Mouse (Mus musculus) E14TG2a.4 (cell line): ENCODE measurements around the gene Slit1.

Source experiments
- H3K27me3 ChIP-seq: 2 replicates; pipeline ENCODE4 v1.6.1; 2014; ENCODE audit warnings: low read length, control low read depth; ENCODE audit not compliant: insufficient read depth
- H3K36me3 ChIP-seq: 2 replicates; pipeline ENCODE4 v1.6.1; 2014; ENCODE audit warnings: low read length, control low read depth; ENCODE audit not compliant: insufficient read depth
- H3K4me1 ChIP-seq: replicated peaks from 2 replicates; pipeline ENCODE4 v1.6.1; 2014; ENCODE audit warnings: low read depth, low read length, control low read depth
- H3K4me3 ChIP-seq: replicated peaks from 2 replicates; pipeline ENCODE4 v1.5.1; 2014; ENCODE audit warnings: mild to moderate bottlenecking, low read length
- H3K9me3 ChIP-seq: 2 replicates; pipeline ENCODE4 v1.6.1; 2014; ENCODE audit warnings: low read length, control low read depth
- CTCF ChIP-seq: conservative IDR thresholded peaks from 2 replicates; pipeline ENCODE4 v1.5.1; 2014; ENCODE audit warnings: low read length
- NANOG ChIP-seq: IDR thresholded peaks from 2 replicates; pipeline ENCODE4 v1.6.1; 2014; ENCODE audit warnings: borderline replicate concordance, low read length, mixed read lengths
- POU5F1 ChIP-seq: IDR thresholded peaks from 2 replicates; pipeline ENCODE4 v1.6.1; 2014; ENCODE audit warnings: low read length, borderline replicate concordance

Gene Slit1

DNA sequence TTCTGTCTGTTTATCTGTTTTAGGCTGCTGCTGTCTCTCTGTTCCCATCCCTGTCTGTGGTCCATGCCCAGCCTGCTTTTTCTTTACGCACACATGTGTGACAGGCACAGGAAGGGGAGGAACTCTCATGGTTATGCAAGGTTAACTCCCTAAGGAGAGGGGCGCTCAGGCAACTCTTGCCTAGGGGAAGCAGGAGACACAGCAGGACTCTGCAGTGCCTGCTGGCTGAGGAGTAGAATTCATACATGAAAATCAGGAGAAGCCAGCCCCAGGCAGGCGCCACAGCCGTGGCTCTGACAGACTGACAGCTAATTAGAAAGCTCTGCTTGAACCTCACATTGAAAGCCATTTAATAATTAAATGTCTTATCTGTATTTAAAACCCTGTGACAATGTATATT is 70.6 kb downstream of the Slit1 start:
- H3K4me1 ChIP-seq, result peaks cover 37% of the 10 kb centered on the region
- no peak for TF ChIP-seq POU5F1
- TF ChIP-seq CTCF, result no peak
- no peak for TF ChIP-seq NANOG
- no peak overlapping the region for H3K4me3 ChIP-seq
- peaks cover 18% of the 10 kb centered on the region for H3K27me3 ChIP-seq
- H3K36me3 ChIP-seq, result no peaks in the 10 kb centered on the region
- H3K9me3 ChIP-seq, result no peaks in the 10 kb centered on the region

DNA sequence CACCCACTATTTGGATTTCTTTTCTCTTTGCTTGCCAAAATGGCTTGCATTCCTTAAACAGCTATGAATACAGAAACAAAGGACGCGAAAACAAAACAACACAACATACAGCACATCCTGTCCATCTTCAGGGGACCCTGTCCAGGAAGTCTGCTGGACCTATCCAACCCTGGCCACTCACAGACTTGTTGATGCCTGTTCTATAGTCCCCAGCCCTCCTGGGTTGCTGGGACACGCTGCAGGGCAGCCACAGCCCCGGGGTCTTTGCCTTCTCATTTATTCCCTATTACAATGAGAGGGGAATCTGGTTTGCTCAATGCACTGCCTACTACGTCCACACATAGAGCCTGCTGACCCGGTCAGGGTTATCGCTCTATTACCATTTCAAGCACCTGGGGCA is 72.5 kb downstream of the Slit1 start:
- H3K27me3 ChIP-seq, result peaks cover 14% of the 10 kb centered on the region
- TF ChIP-seq NANOG, result no peak
- TF ChIP-seq CTCF, result no peak
- TF ChIP-seq POU5F1, result no peak
- H3K36me3 ChIP-seq, result no peaks in the 10 kb centered on the region
- peaks cover 30% of the 10 kb centered on the region for H3K4me1 ChIP-seq
- H3K9me3 ChIP-seq, result no peaks in the 10 kb centered on the region
- H3K4me3 ChIP-seq, result no peak overlapping the region

DNA sequence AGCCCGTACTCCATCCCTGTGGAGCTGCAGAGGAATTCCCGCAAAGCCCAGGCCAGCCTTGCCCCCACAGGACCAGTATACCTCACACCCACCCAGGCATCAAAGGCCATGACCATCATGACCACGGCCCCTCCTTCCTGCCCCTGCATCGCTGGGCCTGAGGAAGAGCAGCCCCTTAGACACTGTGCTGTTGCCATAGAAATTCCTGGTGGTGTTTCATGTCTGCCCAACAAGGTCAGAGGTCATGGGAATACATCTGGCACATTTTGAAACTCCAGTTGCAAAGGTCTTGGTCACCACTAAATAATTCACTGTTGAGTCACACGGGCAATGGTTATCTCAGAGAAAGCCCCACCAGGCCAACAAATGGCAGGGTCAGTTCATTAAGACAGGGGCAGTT is 73.0 kb downstream of the Slit1 start:
- H3K4me3 ChIP-seq, result no peak overlapping the region

DNA sequence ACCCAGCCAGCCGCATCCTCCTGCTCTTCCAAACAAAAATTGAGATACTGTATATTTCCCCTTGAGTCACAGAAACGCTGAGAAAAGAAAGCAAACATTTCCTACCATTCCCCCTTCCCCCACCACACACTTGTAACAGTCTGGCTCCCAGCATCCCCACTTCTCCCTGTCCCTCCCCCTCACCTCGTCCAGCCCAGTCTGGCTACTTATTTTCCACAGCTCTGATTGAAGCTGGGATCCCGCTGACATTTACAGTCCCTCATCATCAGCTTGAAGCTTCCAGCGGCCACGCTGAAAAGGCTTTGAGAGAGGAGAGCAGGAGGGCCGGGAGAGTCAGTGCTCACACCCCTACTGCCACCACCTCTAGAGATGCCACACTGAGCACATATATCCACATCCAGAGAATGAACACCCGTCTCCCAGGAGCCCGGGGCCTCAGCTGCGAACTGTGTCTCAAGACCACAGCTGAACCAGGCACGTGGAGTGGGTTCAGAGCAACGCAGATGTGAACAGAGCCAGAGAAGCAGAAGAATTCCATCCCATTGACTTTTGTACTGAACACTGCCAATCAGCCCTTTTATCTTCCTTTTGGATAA is 73.6 kb downstream of the Slit1 start:
- TF ChIP-seq NANOG (no peak), POU5F1 (no peak), CTCF (no peak)
- Histone ChIP-seq H3K4me1 (peaks cover 36% of the 10 kb centered on the region), H3K4me3 (no peak overlapping the region), H3K27me3 (peaks cover 14% of the 10 kb centered on the region), H3K36me3 (no peaks in the 10 kb centered on the region), H3K9me3 (no peaks in the 10 kb centered on the region)

More for the DNA sequence above, 73.0 kb downstream of the Slit1 start:
- H3K36me3 ChIP-seq, result no peaks in the 10 kb centered on the region
- TF ChIP-seq NANOG (no peak), CTCF (no peak), POU5F1 (no peak)
- peaks cover 31% of the 10 kb centered on the region for H3K4me1 ChIP-seq
- H3K27me3 ChIP-seq, result peaks cover 14% of the 10 kb centered on the region
- no peaks in the 10 kb centered on the region for H3K9me3 ChIP-seq

DNA sequence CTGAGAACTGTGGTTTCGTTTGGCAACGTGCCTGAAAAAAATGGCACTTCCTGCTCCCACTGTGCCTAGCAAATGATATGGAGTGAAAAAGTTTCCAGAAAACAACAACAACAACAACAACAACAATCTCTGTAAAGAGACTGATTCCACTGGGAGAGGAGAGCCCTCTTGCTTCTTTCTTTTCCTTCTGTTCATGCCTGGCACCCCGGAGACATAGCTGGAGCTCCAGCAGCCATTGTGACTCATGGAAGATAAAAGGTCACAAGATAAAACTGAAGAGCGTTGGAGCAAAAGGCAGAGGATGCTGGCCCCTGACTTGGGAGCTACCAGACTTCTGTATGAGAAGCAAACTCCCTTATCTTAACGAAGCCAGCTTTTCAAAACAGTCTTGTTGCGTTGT is 75.9 kb downstream of the Slit1 start:
- Histone ChIP-seq H3K4me1 (peaks cover 53% of the 10 kb centered on the region), H3K36me3 (no peaks in the 10 kb centered on the region), H3K9me3 (no peaks in the 10 kb centered on the region), H3K4me3 (no peak overlapping the region), H3K27me3 (peaks cover 14% of the 10 kb centered on the region)
- TF ChIP-seq POU5F1 (no peak), CTCF (no peak), NANOG (no peak)

DNA sequence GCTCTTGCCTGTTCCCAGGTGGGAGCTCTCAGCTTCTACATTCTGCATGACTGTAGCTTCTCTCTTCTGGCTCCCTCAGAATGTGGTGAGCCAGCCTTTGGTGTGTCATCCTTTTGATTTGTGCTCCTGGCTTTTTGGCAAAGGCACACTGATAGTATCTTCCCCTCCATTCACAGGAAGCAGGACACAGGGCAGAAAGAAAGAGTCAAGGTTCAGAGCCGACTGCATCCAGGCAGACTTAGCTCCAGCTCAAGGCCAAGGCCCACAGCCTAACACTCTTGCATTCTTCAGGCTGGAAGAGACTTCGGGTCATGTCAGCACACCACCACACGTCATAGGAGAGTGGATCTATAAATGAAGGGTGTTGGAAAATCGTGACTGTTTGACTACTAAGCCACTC is 77.5 kb downstream of the Slit1 start:
- no peaks in the 10 kb centered on the region for H3K36me3 ChIP-seq
- no peaks in the 10 kb centered on the region for H3K9me3 ChIP-seq
- TF ChIP-seq NANOG (no peak), POU5F1 (no peak), CTCF (no peak)
- H3K4me3 ChIP-seq, result no peak overlapping the region
- peaks cover 57% of the 10 kb centered on the region for H3K4me1 ChIP-seq
- H3K27me3 ChIP-seq, result peaks cover 14% of the 10 kb centered on the region

DNA sequence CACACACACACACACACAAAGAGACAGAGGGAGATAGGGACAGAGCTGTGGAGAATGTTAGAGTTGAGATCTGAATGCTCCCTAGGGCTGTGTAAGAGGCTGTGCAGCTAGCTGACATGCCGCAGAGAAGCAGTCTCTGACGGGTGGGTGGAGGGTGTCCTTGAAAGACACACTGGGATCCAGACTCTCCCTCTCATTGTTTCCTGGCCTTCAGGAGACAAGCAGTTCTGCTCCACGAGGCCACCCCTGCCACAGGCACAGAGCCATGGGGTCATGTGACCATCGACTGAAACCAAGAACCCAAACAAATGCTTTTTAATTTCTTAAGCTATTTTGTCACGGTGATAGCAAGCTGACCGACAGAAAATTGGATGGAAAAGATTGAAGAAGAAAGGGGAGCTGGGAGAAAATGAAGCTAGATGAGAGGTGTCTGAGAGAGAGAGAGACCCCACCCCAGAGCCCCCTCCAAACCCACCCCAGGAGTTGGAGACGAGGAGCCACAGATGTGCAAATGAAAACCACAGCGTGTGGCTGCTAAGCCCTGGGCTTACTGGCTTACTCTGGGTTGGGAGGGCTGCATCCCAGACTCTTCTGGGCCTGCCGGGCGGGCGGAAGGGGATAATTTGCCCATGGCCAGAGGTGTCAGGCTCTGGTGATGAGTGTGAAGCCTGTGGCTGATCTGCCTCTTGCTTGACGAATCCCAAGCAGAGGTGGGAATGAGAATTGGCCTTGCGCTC is 79.8 kb downstream of the Slit1 start:
- H3K36me3 ChIP-seq, result no peaks in the 10 kb centered on the region
- H3K27me3 ChIP-seq, result peaks cover 25% of the 10 kb centered on the region
- no peaks in the 10 kb centered on the region for H3K9me3 ChIP-seq
- peak overlapping the region; percentile 32; the same call in 1 of the 2 replicates for H3K4me3 ChIP-seq
- H3K4me1 ChIP-seq, result peaks cover 57% of the 10 kb centered on the region
- TF ChIP-seq POU5F1 (no peak), CTCF (no peak), NANOG (no peak)

DNA sequence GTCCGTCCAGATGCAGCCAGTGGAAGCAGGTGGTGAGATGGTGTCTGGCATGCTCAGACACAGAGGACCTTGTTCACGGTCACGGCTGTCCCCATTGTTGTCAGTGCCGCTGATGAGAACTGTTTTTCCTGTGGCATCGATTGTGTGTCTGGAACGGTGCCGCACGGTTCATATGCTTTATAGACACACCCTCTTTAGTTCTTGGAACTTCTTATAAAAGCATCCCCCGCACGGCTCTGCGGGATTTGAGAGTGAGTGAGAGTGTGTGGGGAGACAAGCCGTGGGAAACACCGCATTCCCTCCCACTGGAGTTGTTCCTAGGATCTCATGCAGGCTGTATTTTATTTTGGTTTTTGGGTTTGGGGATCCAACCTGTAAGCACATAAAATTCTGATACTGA is 82.0 kb downstream of the Slit1 start:
- Histone ChIP-seq H3K4me1 (peaks cover 63% of the 10 kb centered on the region), H3K9me3 (no peaks in the 10 kb centered on the region), H3K27me3 (peaks cover 19% of the 10 kb centered on the region), H3K36me3 (no peaks in the 10 kb centered on the region), H3K4me3 (no peak overlapping the region)
- no peak for TF ChIP-seq CTCF
- no peak for TF ChIP-seq NANOG
- TF ChIP-seq POU5F1, result no peak

DNA sequence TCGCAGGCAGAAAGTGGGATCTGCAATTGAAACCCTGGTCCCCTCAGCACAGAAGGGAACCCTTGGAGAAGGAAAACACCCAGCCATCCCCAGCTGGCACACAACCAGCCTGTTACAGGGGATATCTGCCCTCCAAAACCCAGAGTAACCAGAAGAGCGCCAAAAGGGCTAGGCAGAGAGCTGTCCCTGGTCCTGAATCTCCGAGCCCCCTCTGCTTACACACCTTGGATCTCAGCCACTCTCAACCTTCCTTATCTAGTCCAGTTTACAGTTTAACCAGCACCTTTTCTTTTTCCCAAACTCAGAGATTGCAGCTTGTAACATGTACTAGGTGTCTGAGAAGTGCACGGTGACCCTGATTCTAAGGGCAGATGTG is 82.5 kb downstream of the Slit1 start:
- H3K36me3 ChIP-seq, result no peaks in the 10 kb centered on the region
- TF ChIP-seq POU5F1 (no peak), NANOG (no peak), CTCF (no peak)
- H3K4me1 ChIP-seq, result peaks cover 62% of the 10 kb centered on the region
- no peaks in the 10 kb centered on the region for H3K9me3 ChIP-seq
- peaks cover 15% of the 10 kb centered on the region for H3K27me3 ChIP-seq
- no peak overlapping the region for H3K4me3 ChIP-seq
